Mouse (Mus musculus) lung, adult 2 months (tissue): Measurements from ENCODE around the gene Kctd2.

Source experiments
- CTCF ChIP-seq: fragments of 200-500 bp; IDR thresholded peaks from 2 replicates; pipeline ENCODE4 v1.5.1; 2011; ENCODE audit warnings: mild to moderate bottlenecking, low read length, control low read depth; ENCODE audit not compliant: insufficient read depth
- POLR2A ChIP-seq: fragments of 200-500 bp; IDR thresholded peaks from 2 replicates; pipeline ENCODE4 v1.6.1; 2011; ENCODE audit warnings: low read depth, mild to moderate bottlenecking, control low read depth, low read length, borderline replicate concordance; ENCODE audit errors: extremely low read depth

- no peak for TF ChIP-seq CTCF
- TF ChIP-seq POLR2A, result no peak
These were observed 42.4 kb downstream of the Kctd2 start, which contains the start of gene Slc16a5 for GRCm38 (mm10) chr11:115462243-115462891.
